Mouse (Mus musculus): ENCODE measurements around the gene Lrrc58. TPM values are rescaled to one million over a fixed set of nuclear protein-coding genes. Genes with fewer than 3 reads are reported as not detected.
A peak's percentile ranks its signal among the peaks of the same experiment; 100 is the strongest.

The Lrrc58 gene
- 100 to 1,000 TPM; 102 to 104 TPM for total RNA-seq (2021)

GRCm38 (mm10) chr16:37867791-37868505 is at the start of gene Lrrc58:
Lrrc58 (plus strand) TSS chr16:37868389.
- DNase-seq (ENCODE audit: extremely low spot score in 1 of 2, low spot score in 1 of 2), result peak; percentile 70 to 84

- no peak for DNase-seq (ENCODE audit: extremely low spot score in 1 of 2, low spot score in 1 of 2)
These were observed 44.2 kb upstream of the Lrrc58 start for GRCm38 (mm10) chr16:37823949-37824348.

DNA sequence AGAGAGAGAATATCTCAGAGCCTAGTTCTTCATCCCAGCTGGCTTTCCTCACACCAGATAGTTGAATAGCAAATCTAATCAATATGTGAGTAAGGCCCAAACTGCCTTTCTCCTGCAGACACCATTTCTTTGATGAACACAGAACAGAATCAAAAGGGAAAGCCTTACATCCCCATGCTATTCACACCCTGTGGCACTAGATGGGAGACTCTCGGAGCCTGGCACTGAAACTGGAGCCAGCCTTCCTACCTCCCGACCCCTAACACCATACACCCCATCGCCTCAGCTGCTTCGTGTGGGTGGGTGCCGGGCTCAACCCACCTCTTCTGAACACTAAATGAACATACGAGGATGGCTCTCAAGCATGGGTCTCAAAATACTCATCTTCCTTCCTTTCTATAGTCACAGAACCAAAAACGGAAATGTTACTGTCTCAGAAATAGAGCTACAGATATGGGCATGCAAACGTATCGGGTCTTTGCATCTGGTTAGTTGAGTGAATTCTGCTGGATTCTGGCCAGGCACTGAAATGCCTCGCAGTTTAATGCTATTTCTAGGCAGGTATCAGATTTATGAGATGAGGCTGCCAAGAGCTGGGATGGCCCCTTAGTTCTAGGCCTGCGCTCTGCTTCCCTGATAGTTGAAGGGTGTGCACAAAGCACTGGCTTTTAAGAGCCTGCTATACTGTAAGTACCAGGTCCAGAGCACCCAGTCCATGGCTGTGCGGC is 43.2 kb upstream of the Lrrc58 start:
- no peak for DNase-seq (ENCODE audit: extremely low spot score in 1 of 2, low spot score in 1 of 2)

DNA sequence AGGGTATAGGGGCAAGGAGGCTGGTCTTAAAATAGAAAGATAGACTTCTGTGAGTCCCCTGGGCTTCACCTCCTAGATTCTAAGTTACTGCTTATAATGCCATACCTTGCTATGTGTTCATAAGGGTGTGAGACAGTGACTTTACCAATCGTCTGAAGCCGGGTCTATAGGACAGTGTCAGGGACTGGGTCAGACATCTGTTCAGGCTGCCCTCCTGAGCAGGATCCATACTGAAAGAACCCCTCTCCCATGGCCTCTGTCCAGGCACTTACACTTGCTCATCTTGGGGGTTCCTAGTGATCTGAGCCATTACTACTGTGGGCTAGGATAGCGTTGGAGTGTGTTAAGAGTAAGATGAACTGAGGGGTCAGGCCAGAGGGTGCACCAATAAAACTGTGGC is 41.9 kb upstream of the Lrrc58 start:
- DNase-seq (ENCODE audit: extremely low spot score in 1 of 2, low spot score in 1 of 2), result no peak

DNA sequence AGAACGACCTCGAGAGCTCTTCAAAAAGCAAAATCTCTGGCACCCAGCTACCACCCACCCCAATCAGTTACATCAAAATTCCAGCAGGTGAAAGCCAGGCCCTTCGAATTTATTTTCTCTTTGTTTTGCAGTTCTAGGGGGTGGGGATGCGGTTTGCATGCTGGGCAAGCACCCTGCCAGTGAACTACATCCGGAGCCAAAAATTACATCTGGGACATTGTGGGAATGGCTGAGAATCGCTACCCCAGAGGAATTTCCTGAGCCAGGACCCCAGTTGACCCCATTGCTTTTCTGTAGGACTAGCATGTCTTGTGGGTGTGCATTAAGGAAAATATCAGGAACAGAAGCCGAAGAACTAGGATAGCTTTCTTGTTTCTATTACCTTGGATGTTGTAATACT is 37.1 kb upstream of the Lrrc58 start:
- no peak for DNase-seq (ENCODE audit: extremely low spot score in 1 of 2, low spot score in 1 of 2)

- no peak for DNase-seq (ENCODE audit: extremely low spot score in 1 of 2, low spot score in 1 of 2)
These were observed 30.6 kb upstream of the Lrrc58 start for GRCm38 (mm10) chr16:37837571-37837970.

- no peak for DNase-seq (ENCODE audit: extremely low spot score in 1 of 2, low spot score in 1 of 2)
These were observed 25.8 kb upstream of the Lrrc58 start for GRCm38 (mm10) chr16:37842439-37842838.

DNA sequence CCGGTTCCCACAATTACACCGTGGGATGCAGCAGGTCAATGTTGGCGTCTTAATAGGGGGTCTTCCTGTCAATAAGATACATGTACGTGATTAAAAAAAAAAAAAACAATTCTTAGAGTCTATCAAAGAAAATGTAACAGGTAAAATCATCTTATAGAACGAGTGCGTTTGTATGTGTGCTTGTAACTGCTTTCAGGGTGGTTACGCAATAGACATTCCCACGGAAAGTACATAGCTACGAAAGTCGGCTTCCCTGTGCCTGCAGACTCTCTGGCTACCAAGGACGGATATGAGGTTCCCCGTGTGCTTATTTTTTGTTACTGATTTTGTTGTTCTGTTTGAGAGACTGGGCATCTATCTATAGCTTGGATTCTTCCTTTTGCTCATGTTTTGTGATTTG is 24.4 kb upstream of the Lrrc58 start:
- no peak for DNase-seq (ENCODE audit: extremely low spot score in 1 of 2, low spot score in 1 of 2)

- no peak for DNase-seq (ENCODE audit: extremely low spot score in 1 of 2, low spot score in 1 of 2)
These were observed 22.8 kb upstream of the Lrrc58 start for GRCm38 (mm10) chr16:37845202-37845925.

GRCm38 (mm10) chr16:37847081-37847480 is 21.1 kb upstream of the Lrrc58 start:
- no peak for DNase-seq (ENCODE audit: extremely low spot score in 1 of 2, low spot score in 1 of 2)

DNA sequence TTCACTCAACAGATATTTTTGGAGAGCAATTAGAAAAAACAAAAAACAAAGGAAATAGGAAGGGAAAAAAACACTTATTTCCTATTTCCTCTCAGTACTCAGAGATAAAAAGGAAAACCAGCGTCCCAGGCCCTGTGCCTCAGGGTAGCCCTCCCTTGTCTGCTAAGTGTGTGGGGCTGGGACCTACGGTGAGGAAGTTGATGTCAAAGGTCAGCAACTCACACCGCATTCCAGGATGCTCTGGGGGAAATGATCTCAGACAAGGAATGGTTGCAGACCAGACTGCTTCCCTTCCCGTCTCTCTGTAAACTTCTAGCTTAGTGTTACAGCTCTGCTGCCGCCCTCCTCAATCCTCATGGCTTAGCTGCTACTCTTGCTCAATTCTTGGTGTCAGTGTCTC is 16.8 kb upstream of the Lrrc58 start:
- no peak for DNase-seq (ENCODE audit: extremely low spot score in 1 of 2, low spot score in 1 of 2)

DNA sequence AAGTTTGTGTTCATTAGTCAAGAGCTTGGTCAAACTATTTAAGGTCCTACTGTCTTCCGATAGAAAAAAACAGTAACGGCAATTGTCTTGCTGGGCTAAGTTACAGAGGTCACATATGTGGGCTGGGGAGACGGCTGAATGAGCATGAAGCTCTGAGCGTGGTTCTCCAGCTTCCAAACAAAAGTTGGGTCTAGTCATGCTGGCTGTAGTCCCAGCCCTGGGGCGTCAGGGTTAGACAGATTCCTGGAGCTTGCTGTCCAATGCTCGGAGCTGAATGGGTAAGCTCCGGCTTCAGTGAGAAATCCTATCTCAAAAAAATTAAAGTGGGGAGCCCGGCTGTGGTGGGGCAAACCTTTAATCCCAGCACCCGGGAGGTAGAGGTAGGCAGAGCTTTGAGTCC is 14.9 kb upstream of the Lrrc58 start:
- DNase-seq (ENCODE audit: extremely low spot score in 1 of 2, low spot score in 1 of 2), result no peak

DNA sequence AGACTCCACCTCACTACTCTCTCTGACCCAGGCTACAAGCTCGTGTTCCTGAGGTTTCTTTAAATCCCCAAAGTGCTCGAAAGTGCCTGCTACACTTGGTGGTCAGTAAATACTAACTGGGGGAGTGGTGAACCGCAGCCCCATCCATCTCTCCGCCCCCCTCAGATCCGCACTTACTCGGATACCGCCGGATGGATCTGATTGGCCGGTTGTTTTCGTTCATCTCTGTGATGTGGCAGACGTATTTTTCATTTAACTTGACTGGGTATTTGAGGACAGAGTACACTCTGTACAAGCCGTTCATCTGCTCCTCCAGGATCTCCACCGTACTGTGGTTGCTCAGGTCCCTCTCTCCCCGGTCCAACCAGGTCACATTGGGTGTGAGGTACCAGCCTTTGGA is 14.1 kb upstream of the Lrrc58 start:
- no peak for DNase-seq (ENCODE audit: extremely low spot score in 1 of 2, low spot score in 1 of 2)

DNA sequence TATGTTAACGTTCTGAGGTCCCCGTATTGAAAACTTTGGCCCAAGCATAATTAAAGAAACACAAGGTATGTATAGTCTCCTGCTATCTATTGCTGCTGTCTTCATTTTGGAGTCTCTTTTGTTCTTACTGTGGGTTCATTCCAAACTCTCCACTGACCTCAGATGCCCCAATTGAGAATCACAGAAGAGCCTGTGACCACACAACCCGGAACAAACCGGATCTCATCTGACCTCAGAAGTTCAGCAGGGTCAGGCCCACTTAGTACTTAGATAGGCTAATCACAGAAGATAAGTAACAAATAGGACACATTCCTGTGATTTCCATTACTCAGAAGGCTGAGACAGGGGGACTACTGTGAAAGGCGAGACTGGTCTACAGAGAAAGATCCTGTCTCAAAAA is 13.6 kb upstream of the Lrrc58 start:
- no peak for DNase-seq (ENCODE audit: extremely low spot score in 1 of 2, low spot score in 1 of 2)

- no peak for DNase-seq (ENCODE audit: extremely low spot score in 1 of 2, low spot score in 1 of 2)
These were observed 12.6 kb upstream of the Lrrc58 start for GRCm38 (mm10) chr16:37855583-37855982.

DNA sequence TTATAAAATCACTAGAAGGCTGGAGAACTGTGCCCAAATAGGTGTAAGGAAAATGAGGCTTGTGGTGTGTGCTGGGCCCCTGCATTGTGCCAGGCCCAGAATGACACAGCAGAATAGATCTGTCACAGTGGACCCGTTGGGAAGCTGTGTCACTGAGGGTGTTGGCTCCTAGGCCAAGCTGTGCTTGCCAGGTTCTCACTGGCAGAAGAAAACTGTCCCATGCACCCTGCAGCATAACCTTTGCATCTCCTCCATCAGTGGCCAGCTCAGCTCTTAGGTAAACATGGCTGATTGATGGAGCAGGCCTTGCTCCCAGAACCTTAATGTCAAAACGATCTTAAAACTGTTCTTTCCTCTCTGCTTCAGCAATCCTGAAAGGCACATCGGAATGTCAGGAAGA is 11.9 kb upstream of the Lrrc58 start:
- DNase-seq (ENCODE audit: extremely low spot score in 1 of 2, low spot score in 1 of 2), result no peak

- no peak for DNase-seq (ENCODE audit: extremely low spot score in 1 of 2, low spot score in 1 of 2)
These were observed 10.7 kb upstream of the Lrrc58 start for GRCm38 (mm10) chr16:37857495-37857894.

DNA sequence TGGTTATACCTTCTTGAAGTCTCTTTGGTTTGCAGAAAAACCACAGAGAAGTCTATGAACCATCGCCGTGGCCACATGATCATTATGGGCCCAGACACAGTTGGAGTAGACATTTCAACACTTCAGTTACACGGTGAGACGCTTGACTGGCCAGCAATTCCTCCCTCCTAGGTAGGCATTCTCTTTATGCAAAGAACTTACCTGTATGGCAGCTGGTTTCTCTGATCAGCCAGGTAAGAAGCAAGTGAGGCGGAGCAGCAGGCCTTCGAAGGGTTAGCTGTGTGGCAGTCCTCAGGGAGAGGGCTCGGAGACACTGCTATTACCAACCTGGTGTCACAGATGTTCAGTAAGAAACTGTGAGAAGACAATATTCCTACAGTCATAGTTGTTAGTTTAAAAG is 8.0 kb upstream of the Lrrc58 start:
- no peak for DNase-seq (ENCODE audit: extremely low spot score in 1 of 2, low spot score in 1 of 2)

GRCm38 (mm10) chr16:37861029-37861428 is 7.2 kb upstream of the Lrrc58 start, which contains the start of gene Gm36028:
Gm36028 (minus strand) TSS chr16:37861146.
- no peak for DNase-seq (ENCODE audit: extremely low spot score in 1 of 2, low spot score in 1 of 2)

DNA sequence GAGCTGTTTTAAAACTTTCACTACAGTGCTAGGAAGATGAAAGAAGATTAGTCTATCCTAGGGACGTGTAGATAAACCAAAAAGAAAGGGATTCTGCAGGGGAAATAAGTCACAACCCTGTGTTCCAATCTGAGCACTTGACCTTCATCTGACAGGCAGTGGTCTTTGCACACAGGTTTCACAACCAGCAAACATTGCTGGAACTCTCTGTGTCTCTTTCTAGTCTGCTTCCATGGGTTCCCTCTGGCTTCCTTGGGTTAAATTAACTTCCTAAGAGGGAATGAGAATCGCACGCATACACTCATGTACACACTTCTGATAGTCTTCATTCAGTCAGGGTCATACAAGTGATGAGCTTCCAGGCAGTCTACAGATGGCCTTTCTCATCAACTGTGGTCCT is 4.3 kb upstream of the Lrrc58 start:
- DNase-seq (ENCODE audit: extremely low spot score in 1 of 2, low spot score in 1 of 2), result no peak

DNA sequence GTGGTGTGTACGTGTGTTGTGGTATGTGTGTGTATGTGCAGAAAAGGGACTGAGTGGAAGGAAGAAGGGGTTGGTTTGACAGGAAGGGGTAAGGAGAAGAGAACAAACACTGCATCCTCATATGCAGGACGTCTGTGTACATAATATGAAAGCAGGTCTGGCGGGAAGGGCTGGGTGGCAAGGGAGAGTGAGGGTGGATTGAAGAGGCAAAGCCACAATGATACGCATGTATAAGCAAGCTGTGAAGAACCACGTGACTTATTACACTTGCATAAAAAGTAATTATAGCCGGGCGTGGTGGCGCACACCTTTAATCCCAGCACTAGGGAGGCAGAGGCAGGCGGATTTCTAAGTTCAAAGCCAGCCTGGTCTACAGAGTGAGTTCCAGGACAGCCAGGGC is 2.3 kb upstream of the Lrrc58 start:
- no peak for DNase-seq (ENCODE audit: extremely low spot score in 1 of 2, low spot score in 1 of 2)
